Mouse (Mus musculus): ENCODE results near the gene Slc2a5.

DNA sequence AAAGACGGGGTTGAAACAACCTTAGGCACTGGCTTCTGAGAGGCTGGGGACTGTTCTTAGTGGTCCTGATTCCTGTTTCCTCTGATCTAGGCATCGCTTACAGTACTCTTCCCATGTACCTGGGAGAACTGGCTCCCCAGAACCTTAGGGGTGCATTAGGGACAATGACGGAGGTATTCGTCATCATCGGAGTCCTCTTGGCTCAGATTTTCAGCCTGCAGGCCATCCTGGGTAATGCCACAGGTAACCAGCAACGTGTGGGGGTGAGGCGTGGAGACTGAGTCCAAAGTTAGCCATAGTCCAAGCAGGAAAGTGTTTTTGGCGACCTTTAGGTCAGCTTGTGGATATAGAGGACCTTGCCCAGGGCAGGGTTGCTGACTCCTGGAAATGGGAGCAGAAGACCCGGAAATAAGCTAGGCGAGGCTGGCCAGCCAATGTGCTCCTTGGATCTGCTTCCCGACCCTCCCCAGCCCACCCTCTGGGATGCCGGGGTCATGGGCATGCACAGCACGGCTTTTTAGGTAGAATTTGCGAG is 38.3 kb downstream of the Slc2a5 start:
- TF ChIP-seq GATA1 (IDR thresholded peaks at IDR 0.05; ENCODE audit: low read length) = no peak
- no peak for TF ChIP-seq TAL1 (IDR thresholded peaks at IDR 0.05; ENCODE audit: low read length)
